Mouse (Mus musculus): Measurements from ENCODE around the gene Rab7b. TPM values are rescaled to one million over a fixed set of nuclear protein-coding genes. Genes with fewer than 3 reads are reported as not detected.

The Rab7b gene
- total RNA-seq, 1 experiment from 2014 or later = 2.7 TPM

Other genes starting within 250 kb of the Rab7b start
- 29.0 and 31.9 TPM in 2 replicates for gene Srgap2, start 161.3 kb upstream of the Rab7b start, total RNA-seq (2021)
- gene Fam72a, start 160.8 kb upstream of the Rab7b start, total RNA-seq (2021) = 1.2 and 1.3 TPM in 2 replicates
- 0.19 and 0.22 TPM in 2 replicates for gene Avpr1b, start 89.5 kb upstream of the Rab7b start, total RNA-seq (2021)
- 9.2 and 23.3 TPM in 2 replicates for gene Ctse, start 50.4 kb upstream of the Rab7b start, total RNA-seq (2021)
- gene Slc26a9, start 55.3 kb downstream of the Rab7b start, total RNA-seq (2021) = 0.07 and 0.08 TPM in 2 replicates
- gene Pm20d1, start 108.7 kb downstream of the Rab7b start, total RNA-seq (2021) = 15.1 and 22.9 TPM in 2 replicates
- gene Slc41a1, start 138.8 kb downstream of the Rab7b start, total RNA-seq (2021) = 35.2 and 52.6 TPM in 2 replicates
- 14.7 and 19.1 TPM in 2 replicates for gene Rab29, start 178.5 kb downstream of the Rab7b start, total RNA-seq (2021)
- 124 and 135 TPM in 2 replicates for gene Nucks1, start 221.8 kb downstream of the Rab7b start, total RNA-seq (2021)